Mouse (Mus musculus) ES-Bruce4 (cell line): ENCODE results near the gene Gm6614.

Experiments
- CTCF ChIP-seq: IDR thresholded peaks from one replicate; pipeline ENCODE4 v1.8.1; 2011; ENCODE audit warnings: low read depth, low read length
- EP300 ChIP-seq: IDR thresholded peaks from 2 replicates; pipeline ENCODE4 v1.6.1; 2011; ENCODE audit warnings: low read depth, low read length; ENCODE audit not compliant: insufficient read depth
- POLR2A ChIP-seq: IDR thresholded peaks from one replicate; pipeline ENCODE4 v1.8.1; 2011; ENCODE audit warnings: low read length; ENCODE audit not compliant: insufficient read depth

GRCm38 (mm10) chr6:141986772-141987171, 24.4 kb downstream of the Gm6614 start:
- no peak for TF ChIP-seq CTCF
- TF ChIP-seq POLR2A: no peak
- TF ChIP-seq EP300: no peak
